Comparison of ENCODE assay signal across 8 mouse cellular contexts in genomic region chr16:43979010-43979327, GRCm38 (mm10). TPM values are rescaled to one million over a fixed set of nuclear protein-coding genes. Genes with fewer than 3 reads are reported as not detected.
DNase-seq lines count a peak whose midpoint lies in the region; ATAC-seq and TF ChIP-seq lines count a peak whose summit lies in the region.

No protein-coding gene starts in this region.

- H3K9me3 ChIP-seq in embryonic facial prominence, embryonic 11.5 days (replicated peaks; ENCODE audit: control insufficient read depth, low read length) = no peaks in the 10 kb centered on the region
- no peaks in the 10 kb centered on the region for H3K9me3 ChIP-seq in hindbrain, postnatal 0 days (ENCODE audit: low read length)
- H3K9me3 ChIP-seq in midbrain, postnatal 0 days (ENCODE audit: low read length) = no peaks in the 10 kb centered on the region

- H3K9ac ChIP-seq in embryonic facial prominence, embryonic 11.5 days (replicated peaks; ENCODE audit: low read length) = peak overlapping the region; percentile 51
- H3K9ac ChIP-seq in hindbrain, postnatal 0 days (replicated peaks; ENCODE audit: low read length) = peak overlapping the region; percentile 65
- H3K9ac ChIP-seq in midbrain, postnatal 0 days (replicated peaks; ENCODE audit: low read length, poor library complexity, severe bottlenecking) = peak overlapping the region; percentile 70

- peaks cover 11% of the 10 kb centered on the region for H3K27me3 ChIP-seq in embryonic facial prominence, embryonic 11.5 days (ENCODE audit: control insufficient read depth, insufficient read depth, low read length)
- no peaks in the 10 kb centered on the region for H3K27me3 ChIP-seq in hindbrain, postnatal 0 days (ENCODE audit: insufficient read depth, low read length)
- H3K27me3 ChIP-seq in midbrain, postnatal 0 days (ENCODE audit: insufficient read depth, low read length) = no peaks in the 10 kb centered on the region

- no peaks in the 10 kb centered on the region for H3K36me3 ChIP-seq in embryonic facial prominence, embryonic 11.5 days (replicated peaks; ENCODE audit: control insufficient read depth, insufficient read depth, low read depth, low read length)
- H3K36me3 ChIP-seq in hindbrain, postnatal 0 days (ENCODE audit: insufficient read depth, low read length) = no peaks in the 10 kb centered on the region
- H3K36me3 ChIP-seq in midbrain, postnatal 0 days (ENCODE audit: insufficient read depth, low read length) = no peaks in the 10 kb centered on the region

- peak overlapping the region; percentile 100 for H3K4me2 ChIP-seq in embryonic facial prominence, embryonic 11.5 days (ENCODE audit: low read depth, low read length)
- H3K4me2 ChIP-seq in hindbrain, postnatal 0 days (ENCODE audit: low read depth, low read length) = peak overlapping the region; percentile 96
- peak overlapping the region; percentile 96 for H3K4me2 ChIP-seq in midbrain, postnatal 0 days (ENCODE audit: low read depth, low read length, poor library complexity, severe bottlenecking)

- H3K4me3 ChIP-seq in layer of hippocampus, adult 2 months = peak overlapping the region; percentile 78
- H3K4me3 ChIP-seq in embryonic facial prominence, embryonic 11.5 days (ENCODE audit: low read depth, low read length) = peak overlapping the region; percentile 67
- H3K4me3 ChIP-seq in hindbrain, postnatal 0 days (ENCODE audit: low read length) = peak overlapping the region; percentile 68
- H3K4me3 ChIP-seq in midbrain, postnatal 0 days (ENCODE audit: low read depth, low read length) = peak overlapping the region; percentile 88

- no peak for DNase-seq in layer of hippocampus, adult 2 months (ENCODE audit: low spot score in 2 of 2)
- no peak for DNase-seq in layer of hippocampus, adult 9-10 months (ENCODE audit: low spot score)
- DNase-seq in embryonic facial prominence, embryonic 11.5 days (ENCODE audit: low spot score) = peak; percentile 66
- DNase-seq in hindbrain, postnatal 0 days (ENCODE audit: low spot score) = peak; percentile 24
- DNase-seq in midbrain, postnatal 0 days (ENCODE audit: low spot score) = peak; percentile 5
- DNase-seq in cerebellum, postnatal 4 days (ENCODE audit: low spot score in 2 of 2) = no peak
- DNase-seq in frontal cortex, postnatal 10 days (ENCODE audit: low spot score in 2 of 2) = no peak

- no peaks in the 10 kb centered on the region; the same call in none of the 2 replicates for H3K4me1 ChIP-seq in embryonic facial prominence, embryonic 11.5 days (ENCODE audit: control insufficient read depth, insufficient read depth, low read length)
- H3K4me1 ChIP-seq in hindbrain, postnatal 0 days (ENCODE audit: insufficient read depth, low read length) = no peaks in the 10 kb centered on the region
- no peaks in the 10 kb centered on the region for H3K4me1 ChIP-seq in midbrain, postnatal 0 days (ENCODE audit: insufficient read depth, low read length)

- TF ChIP-seq CTCF in layer of hippocampus, adult 2 months (conservative IDR thresholded peaks at IDR 0.05) = no peak
- no peak for TF ChIP-seq CTCF in hindbrain, postnatal 0 days (IDR thresholded peaks at IDR 0.05; ENCODE audit: low read depth)
- no peak for TF ChIP-seq CTCF in midbrain, postnatal 0 days (IDR thresholded peaks at IDR 0.05)

- peak overlapping the region; percentile 94 for H3K27ac ChIP-seq in layer of hippocampus, adult 2 months
- no peak overlapping the region for H3K27ac ChIP-seq in embryonic facial prominence, embryonic 11.5 days (replicated peaks; ENCODE audit: low read depth, low read length)
- no peak overlapping the region for H3K27ac ChIP-seq in hindbrain, postnatal 0 days
- H3K27ac ChIP-seq in midbrain, postnatal 0 days (ENCODE audit: low read depth, low read length) = 0 out of 2 replicates have a peak overlapping the region, but pooled peaks have one; percentile 26

- no peak for ATAC-seq in embryonic facial prominence, embryonic 11.5 days (replicated peaks; ENCODE audit: insufficient number of reproducible peaks, low FRiP score, low TSS enrichment, low read depth)
- ATAC-seq in hindbrain, postnatal 0 days = no peak; the same call in 1 of the 2 replicates
- ATAC-seq in midbrain, postnatal 0 days (ENCODE audit: low FRiP score) = 0 out of 2 replicates have a peak, but pooled peaks have one; percentile 4
- ATAC-seq in erythroid progenitor cell, adult 5-6 weeks (replicated peaks; ENCODE audit: low FRiP score, poor library complexity, severe bottlenecking) = no peak

- 17% methylated on average over 7 of the region's 7 CpGs for WGBS in embryonic facial prominence, embryonic 11.5 days
- WGBS in hindbrain, postnatal 0 days = 11% methylated on average over 7 of the region's 7 CpGs
- 18% methylated on average over 7 of the region's 7 CpGs for WGBS in midbrain, postnatal 0 days

RNA-seq across cellular contexts. Expression of gene Zdhhc23, which starts 0.6 kb away (rescaled TPM):
- 10 to 100 TPM; 43.4 to 49.1 TPM for total RNA-seq in layer of hippocampus, adult 2 months (2021)
- 0.33 and 0.38 TPM in 2 replicates for polyA plus RNA-seq in embryonic facial prominence, embryonic 11.5 days (2014; fragmentation: Nextera tagmentation; extraction: Ambion mirVana)
- total RNA-seq in hindbrain, postnatal 0 days (2014; rRNA removed) = 4.8 and 7.0 TPM in 2 replicates
- 2.2 and 2.7 TPM in 2 replicates for polyA plus RNA-seq in hindbrain, postnatal 0 days (2015; fragmentation: Nextera tagmentation; extraction: Ambion mirVana)
- total RNA-seq in midbrain, postnatal 0 days (2014; rRNA removed) = 7.6 and 8.5 TPM in 2 replicates
- polyA plus RNA-seq in midbrain, postnatal 0 days (2015; fragmentation: Nextera tagmentation; extraction: Ambion mirVana) = 2.6 and 2.9 TPM in 2 replicates
- total RNA-seq in erythroid progenitor cell, adult 5-6 weeks (2015; ENCODE audit: low replicate concordance) = 1.7 and 2.2 TPM in 2 replicates
- 0.51 TPM in 1 of 2 replicates, not detected in the other for total RNA-seq in erythroid progenitor cell, adult 5-6 weeks (2017; ENCODE audit: low replicate concordance)

RNA-seq across cellular contexts. Expression of gene Qtrt2, which starts 52.4 kb away (rescaled TPM):
- total RNA-seq in layer of hippocampus, adult 2 months (2021) = 10 to 100 TPM; 38.8 to 40.7 TPM
- 42.9 and 54.4 TPM in 2 replicates for polyA plus RNA-seq in embryonic facial prominence, embryonic 11.5 days (2014; fragmentation: Nextera tagmentation; extraction: Ambion mirVana)
- 19.9 and 29.7 TPM in 2 replicates for total RNA-seq in hindbrain, postnatal 0 days (2014; rRNA removed)
- 11.3 and 12.9 TPM in 2 replicates for polyA plus RNA-seq in hindbrain, postnatal 0 days (2015; fragmentation: Nextera tagmentation; extraction: Ambion mirVana)
- 28.8 and 34.5 TPM in 2 replicates for total RNA-seq in midbrain, postnatal 0 days (2014; rRNA removed)
- polyA plus RNA-seq in midbrain, postnatal 0 days (2015; fragmentation: Nextera tagmentation; extraction: Ambion mirVana) = 10.3 TPM in 2 replicates
- 1.3 and 6.5 TPM in 2 replicates for total RNA-seq in erythroid progenitor cell, adult 5-6 weeks (2015; ENCODE audit: low replicate concordance)
- total RNA-seq in erythroid progenitor cell, adult 5-6 weeks (2017; ENCODE audit: low replicate concordance) = 2.6 and 2.7 TPM in 2 replicates

Comparison
In these comparisons a context has a peak if more than half of its experiments do, and no peak if none do; other contexts are left out.
1. DNase-seq: peak in embryonic facial prominence, embryonic 11.5 days (single experiment), hindbrain, postnatal 0 days (single experiment) and midbrain, postnatal 0 days (single experiment); none in layer of hippocampus, adult 2 months (0 of 2), layer of hippocampus, adult 9-10 months (single experiment), cerebellum, postnatal 4 days (0 of 2) and frontal cortex, postnatal 10 days (0 of 2).
2. H3K27ac ChIP-seq: peak in layer of hippocampus, adult 2 months (single experiment) and midbrain, postnatal 0 days (single experiment); none in embryonic facial prominence, embryonic 11.5 days (single experiment) and hindbrain, postnatal 0 days (single experiment).
3. Peak in every context shown above with its lines, with median percentiles within 50 percentile points of each other: H3K4me3 ChIP-seq, H3K4me2 ChIP-seq and H3K9ac ChIP-seq.